Mouse (Mus musculus): ENCODE measurements around the gene Eda.
"Not testable (repeated sequence)": the region's sequence is repeated elsewhere in the genome, so short reads cannot be mapped to it uniquely, and the experiment has no call there.

Eda gene

DNA sequence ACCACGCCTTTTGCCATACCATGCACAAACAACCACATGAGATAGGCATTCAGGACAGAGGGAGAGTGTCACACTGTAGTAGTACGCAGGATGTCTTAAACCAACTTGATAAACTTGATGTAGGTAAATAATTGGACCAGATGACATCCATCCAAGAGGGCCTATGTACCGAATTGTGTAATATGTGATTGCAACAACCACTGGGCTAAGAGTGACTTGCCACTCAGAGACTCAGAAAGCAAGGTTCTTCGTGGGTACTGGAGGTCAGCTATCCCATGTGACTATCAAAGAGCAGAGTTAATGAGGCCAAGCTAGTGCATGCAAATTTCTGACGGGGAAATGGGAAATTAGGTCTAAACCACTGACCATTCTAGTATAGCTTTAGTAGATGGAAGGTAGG, 426.3 kb downstream of the Eda start:
- in situ Hi-C loops (cut with MboI; ENCODE audit: low sequenced_read_pairs) = no loop called here

DNA sequence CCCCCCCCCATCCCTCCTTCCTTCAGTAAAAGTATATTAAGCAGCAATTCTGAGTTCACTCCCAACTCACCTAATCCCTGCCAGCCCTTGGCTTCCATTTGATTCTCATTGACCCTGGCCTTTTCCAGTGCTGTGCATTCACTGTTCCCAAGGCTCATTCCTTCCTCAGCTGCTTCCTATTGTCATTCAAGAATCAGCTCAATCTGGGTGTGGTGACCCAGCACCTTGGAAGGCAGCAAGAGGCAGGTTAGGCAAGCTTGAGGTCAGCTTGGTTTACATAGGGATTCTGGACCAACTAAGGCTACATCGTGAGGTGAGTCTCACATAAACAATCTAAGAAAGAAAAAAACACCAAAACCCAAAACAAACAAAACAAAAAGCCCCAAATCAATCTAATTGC, 433.8 kb downstream of the Eda start:
- in situ Hi-C loops (cut with MboI; ENCODE audit: low sequenced_read_pairs) = no loop called here

GRCm38 (mm10) chrX:100428693-100429092, 453.3 kb downstream of the Eda start, which contains the start of gene Otud6a:
Gene Otud6a, plus strand, starts transcription at chrX:100429013.
- in situ Hi-C loops (cut with MboI; ENCODE audit: low sequenced_read_pairs) = no loop called here

DNA sequence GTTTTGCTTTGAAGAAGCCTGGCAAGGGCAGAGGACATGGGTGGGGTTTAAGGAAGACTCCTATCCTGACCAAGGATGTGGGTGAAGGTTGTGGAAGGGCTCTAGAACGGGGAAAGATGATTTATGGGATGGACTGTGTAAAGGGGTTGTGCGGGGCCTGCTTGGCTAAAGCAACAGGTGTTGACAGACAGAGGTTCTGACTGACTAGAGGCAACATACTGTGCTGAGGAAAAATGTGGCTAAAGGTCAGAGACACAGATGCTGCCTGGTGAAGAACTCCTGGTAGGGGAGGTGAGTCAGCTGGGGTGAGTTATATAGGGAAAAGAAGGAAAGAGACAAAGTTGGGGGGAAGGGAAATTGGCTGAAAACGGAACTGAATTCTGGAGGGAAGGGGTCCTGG, 456.9 kb downstream of the Eda start:
- in situ Hi-C loops (cut with MboI; ENCODE audit: low sequenced_read_pairs) = no loop called here

DNA sequence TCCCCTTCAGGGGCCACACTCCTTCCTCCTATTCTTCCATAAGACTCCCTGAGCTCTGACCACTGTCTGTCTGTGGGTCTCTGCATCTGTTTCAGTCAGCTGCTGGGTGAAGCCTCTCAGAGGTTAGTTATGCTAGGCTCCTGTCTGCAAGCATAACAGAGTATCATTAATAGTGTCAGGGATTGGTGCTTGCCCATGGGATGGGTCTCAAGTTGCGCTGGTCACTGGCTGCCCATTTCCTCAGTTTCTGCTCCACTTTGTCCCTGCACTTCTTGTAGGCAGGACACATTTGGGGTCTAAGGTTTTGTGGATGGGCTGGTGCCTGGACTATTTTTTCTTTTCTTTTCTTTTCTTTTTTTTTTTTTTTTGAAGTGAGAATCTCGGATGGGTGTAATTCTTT, 467.2 kb downstream of the Eda start, which contains the start of gene Awat2:
Awat2 (minus strand) TSS at position 101 of the 400 bp plus-strand sequence.
- in situ Hi-C loops (cut with MboI; ENCODE audit: low sequenced_read_pairs) = not testable (repeated sequence)

GRCm38 (mm10) chrX:100443532-100443931, 468.1 kb downstream of the Eda start:
- in situ Hi-C loops (cut with MboI; ENCODE audit: low sequenced_read_pairs) = no loop called here
